Mouse (Mus musculus) heart, postnatal 14 days (tissue): ENCODE results near the gene Fkrp. TPM values are rescaled to one million over a fixed set of nuclear protein-coding genes. Genes with fewer than 3 reads are reported as not detected.

ENCODE experiments used
- DNase-seq, 2 experiments: peaks; one replicate each; pipeline ENCODE4 v3.0.0; 2021 to 2022
- intact Hi-C: fragments of 180-260 bp; cut with DNase I; formaldehyde crosslinking; loops from one replicate; pipeline ENCODE4 v1.15.1; 2025
- total RNA-seq, 2 experiments: library from RNA; stranded (reverse); gene quantifications; 2 replicates each; pipeline ENCODE4 v1.2.3; 2021

Gene Fkrp
- total RNA-seq, 2 experiments from 2014 or later = 42.8 to 45.5 TPM

DNA sequence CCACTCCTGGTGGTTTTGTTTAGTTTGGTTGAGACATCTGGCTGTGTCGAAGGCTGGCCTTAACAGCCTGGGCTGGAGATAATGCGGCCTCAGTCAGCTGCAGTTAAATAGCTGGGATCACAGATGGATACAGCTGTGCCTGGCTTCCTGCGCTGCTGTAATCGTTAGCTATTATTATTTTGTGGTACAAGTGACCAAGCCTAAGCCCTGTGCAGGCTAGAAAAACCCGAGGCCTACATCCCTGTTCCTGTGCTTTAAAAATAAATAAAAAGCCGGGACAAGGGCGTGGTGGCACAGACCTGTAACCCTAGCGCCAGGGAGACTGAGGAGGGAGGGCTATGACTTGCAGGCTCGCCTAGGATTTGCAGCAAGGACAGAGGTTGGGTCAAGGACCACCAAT, 7.9 kb downstream of the Fkrp start:
- intact Hi-C loops = loop anchor here (2.0 kb wide), 1 partner anchor 62 kb away; no protein-coding TSS in a partner anchor
- no peak for DNase-seq

DNA sequence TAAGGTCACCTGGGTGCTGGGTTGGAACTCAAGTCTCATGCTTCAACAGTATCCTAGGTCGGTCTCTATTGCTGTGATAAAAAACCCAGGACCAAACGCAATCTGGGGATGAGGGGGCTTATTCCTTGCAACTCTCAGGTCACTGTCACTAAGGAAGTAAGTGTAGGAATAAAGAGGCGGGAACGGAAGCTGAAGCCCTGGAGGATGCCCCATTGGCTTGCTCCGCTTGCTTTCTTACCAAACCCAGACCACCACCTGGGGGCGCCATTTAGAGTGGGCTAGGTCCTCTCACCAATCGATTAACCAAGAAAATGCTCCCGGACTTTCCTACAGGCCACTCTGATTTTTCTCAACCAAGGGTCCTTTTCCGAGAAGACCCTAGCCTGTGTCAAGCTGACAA, 8.6 kb downstream of the Fkrp start:
- no peak for DNase-seq
- intact Hi-C loops = loop anchor here (2.0 kb wide), 1 partner anchor 61 kb away; no protein-coding TSS in a partner anchor

DNA sequence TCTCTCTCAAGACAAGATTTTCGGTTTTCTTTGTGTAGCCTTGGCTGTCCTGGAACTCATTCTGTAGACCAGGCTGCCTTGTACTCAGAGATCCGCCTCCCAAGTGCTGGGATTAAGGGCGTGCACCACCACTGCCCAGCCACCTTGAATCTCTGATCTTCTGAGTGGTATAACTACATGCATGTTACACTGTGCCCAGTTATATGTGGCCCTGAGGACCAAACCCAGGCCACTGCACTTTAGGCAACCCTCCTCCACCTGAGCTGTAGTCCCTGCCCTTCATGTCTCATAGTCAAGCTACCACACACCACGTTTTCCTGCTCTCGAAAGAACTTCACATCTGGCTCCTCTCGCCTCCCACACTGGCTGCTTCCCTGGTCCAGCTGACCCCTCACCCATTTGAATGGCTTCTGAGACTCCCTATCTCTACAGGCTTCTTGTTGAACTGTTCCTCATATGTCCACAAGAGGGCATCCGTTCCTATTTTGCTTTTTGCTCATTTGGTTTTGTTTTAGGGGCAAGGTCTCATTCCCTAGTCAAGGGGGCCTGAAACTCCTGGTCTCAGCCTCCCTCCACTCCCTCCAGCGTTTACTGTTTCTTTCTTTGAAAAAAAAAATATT, 12.0 kb downstream of the Fkrp start:
- intact Hi-C loops = no loop called here
- DNase-seq = no peak

DNA sequence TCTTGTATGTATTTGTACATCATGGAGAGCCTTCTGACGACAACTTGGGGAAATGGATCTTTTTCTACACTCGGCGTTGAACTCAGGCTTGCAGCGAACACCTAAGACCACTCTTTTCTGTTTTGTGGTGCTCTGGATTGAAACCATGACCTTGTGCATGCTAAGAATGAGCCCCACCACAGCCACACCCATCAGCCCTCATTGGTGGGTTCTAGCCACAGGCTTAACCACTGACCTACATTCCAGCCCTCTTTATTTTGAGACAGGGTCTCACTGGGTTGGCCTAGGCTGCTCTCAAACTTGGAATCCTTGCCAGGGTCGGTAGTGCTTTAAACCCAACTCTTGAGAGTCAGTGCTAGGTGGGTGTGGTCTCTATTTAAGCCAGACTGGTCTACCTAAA, 21.6 kb downstream of the Fkrp start:
- intact Hi-C loops = loop anchor here (5.0 kb wide), 1 partner anchor 168 kb away; no protein-coding TSS in a partner anchor
- DNase-seq = no peak

DNA sequence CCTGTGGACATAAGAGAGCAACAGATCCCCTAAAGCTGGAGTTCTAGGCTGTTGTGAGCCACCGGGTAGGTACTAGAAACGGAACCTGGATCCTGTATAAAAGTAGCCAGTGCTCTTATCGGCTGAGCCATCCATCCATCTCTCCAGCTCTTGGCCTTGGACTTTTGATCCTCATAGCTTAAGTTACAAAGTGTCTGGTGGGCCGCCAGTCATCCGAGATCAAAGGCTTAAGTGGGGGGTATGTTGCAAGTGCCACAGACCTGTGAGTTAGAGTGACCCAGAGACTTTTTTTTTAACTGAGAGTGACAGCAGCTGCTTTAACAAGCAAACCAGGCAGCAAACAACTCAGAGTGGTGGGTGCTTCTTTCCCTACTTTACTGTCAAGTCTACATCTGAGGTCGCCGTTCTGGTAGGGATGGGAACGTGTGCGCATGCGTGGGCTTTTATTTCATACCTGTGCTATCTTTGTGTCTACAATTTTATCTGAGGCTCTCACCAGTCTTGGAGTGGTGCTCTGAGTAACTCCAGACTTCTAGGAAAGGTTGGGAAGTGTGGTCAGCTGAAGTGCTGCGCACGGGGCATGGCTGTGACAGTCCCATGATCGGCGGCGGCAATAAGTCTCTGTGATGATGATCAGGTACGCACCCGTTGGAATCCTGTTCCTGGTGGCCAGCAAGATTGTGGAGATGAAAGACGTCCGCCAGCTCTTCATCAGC, 23.4 kb downstream of the Fkrp start:
- intact Hi-C loops = loop anchor here (5.0 kb wide), 1 partner anchor 166 kb away; no protein-coding TSS in a partner anchor
- DNase-seq = no peak

DNA sequence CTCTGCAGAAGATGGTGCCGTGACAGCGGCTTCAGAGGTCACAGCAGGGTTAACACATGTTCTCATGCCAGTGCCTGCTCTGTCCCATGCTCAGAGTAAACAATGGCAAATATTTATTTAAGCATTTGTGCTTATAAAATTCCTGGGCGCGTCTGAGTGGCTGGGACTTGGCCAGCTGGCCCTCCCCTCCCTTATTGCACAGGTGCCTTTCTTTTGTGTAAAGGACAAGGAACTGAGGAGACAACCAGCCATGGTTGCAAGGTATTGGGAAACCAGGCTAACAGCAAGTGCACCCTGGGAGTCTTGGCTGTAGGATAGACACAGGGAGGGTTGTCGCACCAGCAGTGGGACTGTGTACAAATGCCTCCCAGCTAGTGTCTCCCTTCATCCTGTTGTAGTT, 24.2 kb downstream of the Fkrp start:
- no peak for DNase-seq
- intact Hi-C loops = loop anchor here (5.0 kb wide), 1 partner anchor 165 kb away; no protein-coding TSS in a partner anchor

DNA sequence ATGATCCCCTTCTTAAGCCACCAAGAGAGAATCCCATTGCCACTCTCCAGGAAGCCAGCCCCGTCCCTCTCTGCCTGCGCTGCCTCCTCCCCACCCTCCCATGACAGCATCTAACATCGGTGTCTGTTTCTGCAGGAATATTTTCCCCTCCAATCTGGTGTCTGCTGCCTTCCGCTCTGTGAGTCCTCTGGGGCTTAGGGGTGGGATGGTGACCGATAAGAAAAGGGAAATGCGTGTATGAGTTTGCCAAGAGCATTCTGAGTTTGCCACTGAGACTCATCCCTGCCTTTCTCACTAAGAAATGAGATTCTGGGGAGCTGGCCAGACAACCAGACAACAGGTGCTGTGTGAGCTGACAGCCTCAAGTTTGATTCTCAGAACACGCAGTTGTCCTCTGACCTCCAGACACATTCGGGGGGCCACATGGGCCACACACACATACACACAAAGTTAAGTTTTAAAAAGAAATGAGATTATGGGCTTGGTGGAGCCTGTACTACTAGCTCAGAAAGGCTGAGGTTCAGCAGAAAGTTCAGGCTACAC, 30.9 kb downstream of the Fkrp start:
- DNase-seq = no peak
- intact Hi-C loops = no loop called here

DNA sequence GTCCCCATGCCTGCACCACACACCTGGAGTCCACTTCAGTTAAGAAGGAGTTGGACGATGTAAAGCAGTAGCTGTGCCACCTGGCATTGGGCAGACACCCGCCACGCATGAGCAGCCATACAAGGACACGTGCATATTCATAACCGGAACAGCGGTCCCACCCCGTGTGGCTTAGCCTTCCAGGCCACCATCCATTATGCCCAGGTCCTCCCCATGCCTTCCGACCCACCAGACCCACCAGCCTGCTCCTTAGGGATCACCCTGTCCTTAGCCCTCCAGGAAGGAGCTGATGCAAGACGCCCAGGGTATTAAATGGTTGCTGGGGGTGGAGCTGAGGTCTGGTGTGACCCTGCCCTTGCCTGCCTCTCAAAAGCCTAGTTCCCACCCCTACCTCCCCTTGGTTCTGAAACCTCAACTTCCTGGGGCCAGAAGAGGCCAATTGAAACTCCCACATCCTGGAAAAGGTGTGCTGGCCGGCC, 32.0 kb downstream of the Fkrp start:
- no peak for DNase-seq
- intact Hi-C loops = loop anchor here (5.0 kb wide), 1 partner anchor 37 kb away; no protein-coding TSS in a partner anchor

DNA sequence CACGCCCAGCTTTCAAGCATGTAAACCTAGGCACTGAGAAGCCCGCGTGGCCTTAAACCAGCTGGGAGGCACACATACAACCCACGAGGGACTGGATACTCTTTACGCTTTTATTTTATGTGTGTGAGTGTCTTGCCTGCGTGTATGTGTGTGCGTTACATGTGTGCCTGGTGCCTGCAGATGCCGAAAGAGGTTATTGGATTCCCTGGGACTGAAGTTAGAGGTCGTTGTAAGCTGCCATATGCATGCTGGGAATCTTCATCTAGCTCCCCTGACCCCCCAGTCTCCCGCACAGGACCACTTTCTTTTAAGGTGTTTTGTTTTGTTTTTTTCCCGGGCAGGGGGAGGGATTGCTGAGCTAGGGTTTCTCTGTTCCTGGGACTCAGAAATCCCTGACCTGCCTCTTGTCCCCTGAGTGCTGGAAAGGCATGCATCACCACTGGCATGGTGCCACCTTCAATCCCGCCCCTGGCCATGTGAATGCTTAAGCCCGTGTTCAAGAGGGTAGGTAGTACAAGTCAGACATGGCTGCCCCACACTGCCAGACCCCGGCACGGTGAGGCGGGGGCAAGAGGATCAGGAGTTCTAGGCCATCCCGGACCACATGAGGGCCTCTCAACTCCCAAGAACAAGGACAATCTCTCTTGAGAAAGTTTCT, 32.6 kb downstream of the Fkrp start:
- intact Hi-C loops = loop anchor here (5.0 kb wide), 1 partner anchor 37 kb away; no protein-coding TSS in a partner anchor

DNA sequence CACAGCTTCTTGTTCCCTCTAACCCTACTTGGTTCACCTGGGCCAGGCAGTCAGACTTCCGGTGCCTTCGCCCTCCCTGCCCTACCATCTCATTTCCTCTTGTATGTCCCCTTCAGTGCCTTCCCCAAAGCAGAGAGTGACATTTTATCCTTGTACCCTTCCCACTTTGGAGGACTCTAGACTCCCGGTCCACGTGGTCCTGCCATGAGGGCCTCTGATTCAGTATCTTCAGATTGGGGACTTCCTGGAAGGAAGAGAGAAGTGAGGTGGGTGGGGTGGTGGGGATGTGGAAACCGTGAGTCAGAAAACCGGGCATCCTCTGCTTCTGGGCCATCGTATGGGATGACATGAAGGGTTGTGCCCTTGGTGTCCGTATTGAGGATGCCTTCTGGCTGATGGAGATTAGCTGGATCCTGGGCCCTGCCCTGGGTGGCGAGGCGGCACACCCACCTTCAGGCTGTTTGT, 33.3 kb downstream of the Fkrp start:
- DNase-seq = no peak
- intact Hi-C loops = loop anchor here (5.0 kb wide), 1 partner anchor 36 kb away; no protein-coding TSS in a partner anchor

More for the DNA sequence above, 32.6 kb downstream of the Fkrp start:
- DNase-seq = peak; percentile 56 to 69

DNA sequence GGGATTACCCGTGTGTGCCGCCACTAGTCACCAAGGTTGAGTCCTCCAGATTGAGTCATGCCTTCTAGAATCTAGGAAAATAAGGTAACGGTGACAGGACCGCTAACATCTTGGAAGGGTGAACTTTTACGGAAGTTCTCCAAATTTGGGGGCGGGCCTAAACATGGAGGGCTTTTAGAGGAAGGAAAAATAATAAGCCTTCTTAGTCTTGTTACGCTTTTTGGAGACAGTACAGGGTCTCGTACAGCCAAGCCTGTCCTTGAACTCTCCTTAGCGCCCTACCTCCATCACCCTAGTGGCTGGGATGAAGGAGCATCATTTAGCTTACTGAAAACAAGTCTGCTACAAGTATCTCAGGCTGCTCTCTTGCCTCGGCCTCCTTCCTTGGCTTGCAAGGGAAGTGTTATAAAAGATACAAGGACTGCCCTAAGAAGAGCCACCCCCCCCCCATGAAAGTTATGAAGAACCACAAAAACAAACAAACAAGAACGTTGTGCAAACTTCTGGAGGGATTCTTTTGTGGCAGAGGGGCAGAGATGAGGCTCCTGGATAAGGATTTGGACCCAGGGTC, 33.9 kb downstream of the Fkrp start:
- intact Hi-C loops = loop anchor here (5.0 kb wide), 1 partner anchor 35 kb away; no protein-coding TSS in a partner anchor
- no peak for DNase-seq

DNA sequence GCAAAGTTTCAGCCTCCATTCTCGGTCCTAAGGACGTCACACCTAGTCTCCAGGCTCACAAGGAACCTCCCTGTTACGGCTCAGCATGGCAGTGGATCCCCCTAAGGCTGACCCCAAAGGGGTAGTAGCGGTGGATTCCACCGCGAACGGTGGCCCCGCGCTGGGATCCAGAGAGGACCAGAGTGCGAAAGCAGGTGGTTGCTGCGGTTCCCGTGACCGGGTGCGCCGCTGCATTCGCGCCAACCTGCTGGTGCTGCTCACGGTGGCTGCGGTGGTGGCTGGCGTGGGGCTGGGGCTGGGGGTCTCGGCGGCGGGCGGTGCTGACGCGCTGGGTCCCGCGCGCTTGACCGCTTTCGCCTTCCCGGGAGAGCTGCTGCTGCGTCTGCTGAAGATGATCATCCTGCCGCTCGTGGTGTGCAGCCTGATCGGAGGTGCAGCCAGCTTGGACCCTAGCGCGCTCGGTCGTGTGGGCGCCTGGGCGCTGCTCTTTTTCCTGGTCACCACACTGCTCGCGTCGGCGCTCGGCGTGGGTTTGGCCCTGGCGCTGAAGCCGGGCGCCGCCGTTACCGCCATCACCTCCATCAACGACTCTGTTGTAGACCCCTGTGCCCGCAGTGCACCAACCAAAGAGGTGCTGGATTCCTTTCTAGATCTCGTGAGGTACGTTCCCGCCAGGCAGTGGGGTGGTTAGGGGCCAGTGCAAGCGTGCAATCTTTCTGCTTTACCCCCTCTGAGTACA, 34.5 kb downstream of the Fkrp start:
- DNase-seq = peak in 1 of 2 experiments; percentile 39
- intact Hi-C loops = loop anchor here (2.0 to 5.0 kb wide), 2 partner anchors 21 to 35 kb away; no protein-coding TSS in a partner anchor

DNA sequence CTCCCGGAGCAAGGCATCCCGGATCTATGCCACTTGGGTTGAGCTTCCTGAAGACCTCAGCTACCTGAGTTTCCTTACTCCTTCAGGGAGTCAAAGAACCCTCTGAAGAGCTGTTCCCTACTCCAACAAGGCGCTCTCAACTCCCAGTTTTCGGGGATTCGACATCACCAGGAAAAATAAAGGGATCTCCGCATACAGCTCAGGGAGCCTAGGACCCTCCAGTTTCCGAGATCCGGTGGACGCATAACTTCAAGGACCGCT, 35.0 kb downstream of the Fkrp start:
- DNase-seq = no peak
- intact Hi-C loops = loop anchor here (2.0 to 5.0 kb wide), 2 partner anchors 21 to 34 kb away; no protein-coding TSS in a partner anchor

DNA sequence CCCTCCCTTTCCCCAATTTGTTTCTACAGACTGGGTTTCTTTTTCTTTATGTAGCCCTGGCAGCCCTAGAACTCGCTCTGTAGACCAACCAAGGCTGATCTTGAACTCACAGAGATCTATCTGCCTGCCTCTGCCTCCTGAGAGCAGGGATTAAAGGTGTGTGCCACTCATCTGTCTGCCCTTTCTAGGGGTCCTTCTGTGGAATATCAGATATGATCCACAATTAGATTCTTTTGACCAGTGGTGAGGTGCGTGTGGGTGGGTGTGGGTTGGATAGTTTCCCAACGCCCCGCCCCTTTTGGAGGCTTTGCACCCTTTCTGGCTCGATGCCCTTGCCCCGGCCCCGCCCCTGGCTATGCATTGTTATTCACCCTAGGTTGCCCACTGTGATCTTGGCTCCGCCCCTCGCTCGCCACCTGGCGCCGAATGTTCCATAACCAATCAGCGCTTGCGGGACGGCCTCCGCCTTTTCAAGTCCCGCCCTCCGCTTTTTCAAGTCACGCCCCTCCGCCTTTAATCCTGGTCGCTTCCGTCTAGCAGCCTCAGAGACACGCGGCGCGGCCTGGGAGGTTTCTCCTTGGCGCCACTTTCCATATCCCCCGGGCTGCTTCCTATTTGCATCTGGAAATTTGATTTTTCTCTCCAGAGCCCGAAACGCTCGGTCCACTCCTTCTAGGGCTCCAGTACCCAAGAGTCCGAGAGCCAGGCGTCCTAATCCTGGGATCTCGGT, 35.5 kb downstream of the Fkrp start, which contains the start of gene Slc1a5:
Gene Slc1a5 (plus strand): TSS at position 516 of the 730 bp plus-strand sequence.
- intact Hi-C loops = loop anchor here (2.0 to 5.0 kb wide), 2 partner anchors 20 to 34 kb away; no protein-coding TSS in a partner anchor
- DNase-seq = peak; percentile 88 to 92

DNA sequence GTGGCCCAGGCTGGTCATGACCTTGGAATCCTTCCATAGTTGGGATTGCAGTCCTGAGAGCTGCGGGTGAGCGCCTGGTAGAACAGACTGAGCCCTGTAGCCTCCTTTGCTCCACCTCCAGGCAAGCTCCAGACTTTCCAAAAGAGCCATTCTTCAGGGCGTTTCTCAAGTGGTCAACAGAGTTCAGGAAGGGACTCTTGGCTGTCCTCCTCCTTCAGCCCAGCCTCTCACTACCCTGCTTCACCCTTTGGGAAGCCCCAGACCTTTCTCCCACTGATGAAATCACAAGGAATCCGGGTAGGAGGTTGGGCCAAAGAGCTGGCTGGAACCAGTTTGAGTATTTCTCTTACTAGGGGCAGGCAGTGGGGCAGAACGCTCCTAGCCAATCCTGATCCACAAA, 36.5 kb downstream of the Fkrp start:
- DNase-seq = peak; percentile 37 to 46
- intact Hi-C loops = loop anchor here (2.0 to 5.0 kb wide), 2 partner anchors 19 to 33 kb away; no protein-coding TSS in a partner anchor

DNA sequence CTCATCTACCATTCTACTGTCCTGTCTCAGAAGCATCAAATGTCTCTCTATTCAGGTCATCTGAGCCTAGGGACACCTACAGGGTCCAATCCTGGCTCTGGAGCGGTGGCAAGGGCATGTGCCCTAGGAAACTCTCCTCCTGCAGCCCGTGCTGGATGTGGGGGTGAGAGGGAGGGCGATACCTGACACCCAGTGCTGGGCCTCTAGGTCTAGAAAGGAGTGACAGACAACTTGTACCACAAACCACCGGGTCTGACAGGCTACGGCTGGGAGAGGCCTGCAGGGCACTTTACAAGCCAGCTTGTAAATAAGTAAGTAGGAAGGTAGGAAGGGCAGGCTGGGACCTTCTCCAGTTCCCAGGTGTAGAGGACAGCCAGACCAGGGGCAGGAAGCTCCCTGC, 40.6 kb downstream of the Fkrp start:
- intact Hi-C loops = no loop called here
- no peak for DNase-seq

DNA sequence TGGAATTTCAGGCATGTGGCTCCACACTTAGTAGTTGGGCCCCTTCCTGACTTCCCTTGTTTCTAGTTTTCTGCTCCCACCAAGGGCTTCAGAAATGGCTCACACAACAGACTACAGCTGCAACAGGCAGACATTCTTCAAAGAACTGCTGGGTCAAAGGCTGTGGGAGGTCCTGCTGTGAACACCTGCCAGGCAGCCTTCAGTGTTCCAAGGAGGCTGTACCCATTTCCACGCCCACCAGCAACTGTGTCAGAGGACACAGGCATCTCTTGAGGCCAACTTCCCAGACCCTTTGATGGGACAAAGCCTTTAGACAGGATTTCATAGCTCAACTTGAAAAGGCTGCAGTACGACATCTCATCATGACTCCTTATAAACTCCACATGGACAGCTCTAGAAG, 50.1 kb downstream of the Fkrp start:
- no peak for DNase-seq
- intact Hi-C loops = no loop called here

DNA sequence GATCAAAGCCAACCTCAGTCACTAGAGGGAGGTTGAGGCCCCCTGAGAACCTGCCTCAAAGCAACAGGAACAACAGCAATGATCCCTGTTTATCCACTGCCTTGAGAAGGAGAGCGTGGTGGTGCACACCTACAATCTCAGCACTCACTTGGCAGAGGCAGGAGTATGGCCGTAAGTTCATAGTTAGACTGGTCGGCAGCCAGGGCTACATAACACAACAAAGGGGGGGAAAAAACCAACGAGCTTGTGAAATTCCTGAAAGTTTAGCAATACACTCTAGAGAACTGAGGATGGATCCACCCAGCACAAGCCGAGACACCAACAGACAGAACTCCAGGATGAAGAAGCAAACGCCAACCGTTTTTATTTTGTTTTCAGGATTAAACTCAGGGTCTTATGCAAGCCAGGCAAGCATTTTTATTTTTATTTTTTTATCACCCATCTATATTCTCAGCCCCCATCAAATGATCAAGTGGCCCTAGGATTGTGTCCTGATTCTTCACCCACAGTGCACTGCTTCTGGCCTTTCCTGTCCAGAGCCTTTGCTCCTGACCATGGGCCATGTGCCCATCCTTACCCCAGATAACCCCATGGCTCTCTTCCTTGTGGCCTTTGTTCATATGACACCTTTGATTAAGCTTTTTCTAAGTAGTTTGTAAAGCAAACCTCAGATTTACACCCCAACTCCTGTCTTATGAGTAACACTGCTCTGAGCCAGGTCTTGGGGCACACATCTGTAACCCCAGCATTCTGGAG, 52.9 kb downstream of the Fkrp start:
- peak; percentile 38 to 42 for DNase-seq
- intact Hi-C loops = no loop called here
